Mouse (Mus musculus) midbrain, postnatal 0 days (tissue): ENCODE results near the gene Il11ra1. TPM values are rescaled to one million over a fixed set of nuclear protein-coding genes. Genes with fewer than 3 reads are reported as not detected.

ENCODE experiments used
- ATAC-seq: fragments of 200-750 bp; cut with Nextera tagmentation; 2 replicates; pipeline ENCODE4 v1.8.0; 2017; ENCODE audit warnings: moderate number of reproducible peaks, mild to moderate bottlenecking, moderate TSS enrichment, moderate library complexity; ENCODE audit not compliant: low FRiP score
- DNase-seq: peaks from one replicate; pipeline ENCODE4 v3.0.0-alpha.2; 2015; ENCODE audit warnings: low spot score
- H3K27ac ChIP-seq: fragments of 300-500 bp; sonication (generic); 2 replicates; pipeline ENCODE4 v1.5.1; 2014; ENCODE audit warnings: low read depth, mild to moderate bottlenecking, low read length, mixed read lengths
- H3K27me3 ChIP-seq: fragments of 300-500 bp; sonication (generic); 2 replicates; pipeline ENCODE4 v1.6.1; 2014; ENCODE audit warnings: low read length, control low read depth, mixed read lengths; ENCODE audit not compliant: insufficient read depth
- H3K36me3 ChIP-seq: fragments of 300-500 bp; sonication (generic); 2 replicates; pipeline ENCODE4 v1.6.1; 2014; ENCODE audit warnings: low read length, control low read depth, mixed read lengths; ENCODE audit not compliant: insufficient read depth
- H3K4me1 ChIP-seq: fragments of 300-500 bp; sonication (generic); 2 replicates; pipeline ENCODE4 v1.6.1; 2014; ENCODE audit warnings: mild to moderate bottlenecking, control low read depth, antibody characterized with exemption, low read length, mixed read lengths; ENCODE audit not compliant: insufficient read depth
- H3K4me2 ChIP-seq: fragments of 300-500 bp; sonication (generic); 2 replicates; pipeline ENCODE4 v1.6.1; 2014; ENCODE audit warnings: low read depth, mild to moderate bottlenecking, low read length, mixed read lengths; ENCODE audit not compliant: poor library complexity, severe bottlenecking
- H3K4me3 ChIP-seq: fragments of 300-500 bp; sonication (generic); 2 replicates; pipeline ENCODE4 v1.5.1; 2014; ENCODE audit warnings: low read depth, mild to moderate bottlenecking, low read length, moderate library complexity
- H3K9ac ChIP-seq: fragments of 300-500 bp; sonication (generic); replicated peaks from 2 replicates; pipeline ENCODE4 v1.6.1; 2014; ENCODE audit warnings: mild to moderate bottlenecking, low read length, moderate library complexity, mixed read lengths; ENCODE audit not compliant: poor library complexity, severe bottlenecking
- H3K9me3 ChIP-seq: fragments of 300-500 bp; sonication (generic); 2 replicates; pipeline ENCODE4 v1.6.1; 2016; ENCODE audit warnings: low read length, control low read depth
- CTCF ChIP-seq: IDR thresholded peaks from 2 replicates; pipeline ENCODE4 v1.5.1; 2016; ENCODE audit warnings: antibody characterized with exemption, mild to moderate bottlenecking
- WGBS: fragments of 180-500 bp; shearing (Covaris S2); extraction: QIAGEN DNeasy Blood & Tissue Kit; methylation state at CpG from one replicate; pipeline ENCODE4 v1.1.7; 2014; 5-methylcytosine and 5-hydroxymethylcytosine counted together
- polyA plus RNA-seq: library from polyadenylated mRNA; unstranded; fragments of >200 nt; fragmentation: Nextera tagmentation; extraction: Ambion mirVana; gene quantifications from 2 replicates; pipeline ENCODE4 v1.2.1, GENCODE M21; 2015
- total RNA-seq: library from RNA; depleted of rRNA; stranded (reverse); fragments of >200 nt; gene quantifications from 2 replicates; pipeline ENCODE4 v1.2.3, GENCODE M21; 2014

The Il11ra1 gene
- total and polyA plus RNA-seq, 2 experiments from 2014 or later = 26.5 to 28.8 TPM

DNA sequence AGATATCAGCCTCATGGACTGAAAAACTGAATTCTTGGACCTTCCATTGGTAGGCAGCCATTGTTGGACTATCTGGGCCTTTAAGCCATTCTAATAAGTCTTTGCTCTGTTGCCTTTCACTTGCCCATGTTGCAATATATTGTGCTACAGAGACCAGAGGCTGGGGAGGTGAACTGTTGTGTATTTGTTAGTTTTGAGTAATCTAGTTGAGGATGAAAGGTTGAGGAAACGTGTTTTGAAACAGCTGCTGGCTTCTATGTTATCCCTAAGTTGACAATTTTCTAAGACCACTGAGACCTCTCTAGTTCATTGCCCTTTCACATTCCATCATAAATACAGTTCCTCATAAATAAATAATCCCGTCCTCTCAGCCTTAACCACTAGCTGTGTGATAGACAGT is 44.3 kb downstream of the Il11ra1 start:
- DNase-seq (no peak), ATAC-seq (no peak)
- Histone ChIP-seq H3K9me3 (0 out of 2 replicates have a peak, but pooled peaks cover 5% of the 10 kb centered on the region), H3K27ac (no peak overlapping the region), H3K36me3 (no peaks in the 10 kb centered on the region), H3K4me3 (no peak overlapping the region), H3K27me3 (no peaks in the 10 kb centered on the region), H3K9ac (no peak overlapping the region), H3K4me2 (no peak overlapping the region), H3K4me1 (peaks cover 9% of the 10 kb centered on the region; the same call in 1 of the 2 replicates)
- no peak for TF ChIP-seq CTCF
- 77% methylated on average over 2 of the region's 2 CpGs for WGBS

- no peak overlapping the region for H3K4me3 ChIP-seq
- no peak overlapping the region for H3K27ac ChIP-seq
- ATAC-seq (no peak), DNase-seq (no peak)
- 0 out of 2 replicates have a peak, but pooled peaks cover 4% of the 10 kb centered on the region for H3K4me1 ChIP-seq
- H3K9me3 ChIP-seq = 0 out of 2 replicates have a peak, but pooled peaks cover 5% of the 10 kb centered on the region
- no peaks in the 10 kb centered on the region for H3K36me3 ChIP-seq
- H3K27me3 ChIP-seq = no peaks in the 10 kb centered on the region
- TF ChIP-seq CTCF = no peak
- no peak overlapping the region for H3K9ac ChIP-seq
- no peak overlapping the region for H3K4me2 ChIP-seq
- WGBS = 76% methylated on average over 1 of the region's 1 CpGs
These were observed 45.2 kb downstream of the Il11ra1 start for GRCm38 (mm10) chr4:41745021-41745420.

DNA sequence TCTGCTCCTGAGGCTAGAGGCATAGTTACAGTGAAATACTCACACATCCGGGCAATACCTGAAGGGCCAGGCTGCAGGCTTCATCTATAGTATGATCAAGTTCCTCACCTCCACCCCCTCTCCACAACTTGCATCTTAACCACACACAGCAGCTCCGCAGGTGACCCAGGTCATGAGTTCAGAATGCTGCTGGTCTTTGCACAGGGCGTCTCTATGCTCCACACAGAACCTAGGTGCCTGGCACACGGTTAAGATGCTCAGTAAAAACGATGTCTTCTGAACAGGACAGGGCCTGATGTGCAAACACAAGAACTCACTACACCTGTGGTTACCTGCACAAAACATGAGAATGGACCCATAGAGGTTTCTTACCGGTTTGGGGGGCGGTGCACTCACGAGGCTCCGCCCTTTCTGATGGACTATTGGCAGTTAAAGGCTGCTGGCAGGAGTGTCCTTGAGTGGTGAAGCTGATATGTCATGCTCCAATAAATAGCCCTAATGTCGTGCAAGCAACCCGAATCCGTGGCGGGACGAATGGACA is 55.1 kb downstream of the Il11ra1 start, which contains the start of gene Galt:
Galt (plus strand) TSS at position 432 of the 541 bp plus-strand sequence.
- Histone ChIP-seq H3K9me3 (no peaks in the 10 kb centered on the region), H3K9ac (peak within 1 kb of the TSS; percentile 76), H3K27me3 (no peaks in the 10 kb centered on the region), H3K27ac (peak within 1 kb of the TSS; percentile 83), H3K36me3 (0 out of 2 replicates have a peak, but pooled peaks cover 4% of the 10 kb centered on the region), H3K4me2 (peak within 1 kb of the TSS; percentile 88), H3K4me3 (peak within 1 kb of the TSS; percentile 77), H3K4me1 (no peaks in the 10 kb centered on the region; the same call in 1 of the 2 replicates)
- TF ChIP-seq CTCF = no peak
- ATAC-seq (peak; percentile 59), DNase-seq (no peak)
- 15% methylated on average over 14 of the region's 14 CpGs for WGBS

GRCm38 (mm10) chr4:41755338-41756305 is 55.8 kb downstream of the Il11ra1 start, which contains the start of gene Sigmar1:
Gene Sigmar1 (minus strand): TSS chr4:41756157.
- Histone ChIP-seq H3K27ac (peak within 1 kb of the TSS; percentile 83), H3K9ac (peak within 1 kb of the TSS; percentile 76), H3K4me3 (peak within 1 kb of the TSS; percentile 77), H3K27me3 (no peaks in the 10 kb centered on the region), H3K4me2 (peak within 1 kb of the TSS; percentile 88), H3K36me3 (0 out of 2 replicates have a peak, but pooled peaks cover 4% of the 10 kb centered on the region), H3K4me1 (no peaks in the 10 kb centered on the region; the same call in 1 of the 2 replicates), H3K9me3 (no peaks in the 10 kb centered on the region)
- WGBS = under 1% methylated on average over 57 of the region's 57 CpGs
- peak; percentile 93 for TF ChIP-seq CTCF
- peak; percentile 87 for DNase-seq
- peak; percentile 81 for ATAC-seq

DNA sequence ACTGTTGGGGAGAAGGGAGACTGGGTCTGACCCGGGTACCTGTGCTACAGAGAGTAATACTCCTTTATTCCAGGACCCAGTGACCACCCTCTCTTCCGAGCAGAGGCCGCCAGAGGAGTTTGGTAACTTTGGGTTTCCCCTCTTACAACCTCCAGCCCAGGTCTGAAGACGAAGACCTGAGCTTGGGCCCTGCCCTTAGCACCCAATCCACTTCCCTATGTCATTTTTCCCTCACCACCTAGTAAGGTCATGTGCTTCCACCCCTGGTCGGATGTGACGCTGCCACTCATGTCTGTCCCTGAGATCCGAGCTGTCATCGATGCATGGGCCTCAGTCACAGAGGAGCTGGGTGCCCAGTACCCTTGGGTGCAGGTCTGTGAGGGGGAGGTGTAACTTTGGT is 56.7 kb downstream of the Il11ra1 start:
- no peak for ATAC-seq
- Histone ChIP-seq H3K36me3 (0 out of 2 replicates have a peak, but pooled peaks cover 4% of the 10 kb centered on the region), H3K4me1 (no peaks in the 10 kb centered on the region; the same call in 1 of the 2 replicates), H3K4me3 (peak overlapping the region; percentile 77), H3K4me2 (peak overlapping the region; percentile 88), H3K9ac (peak overlapping the region; percentile 76; the same call in 1 of the 2 replicates), H3K27ac (no peak overlapping the region), H3K9me3 (no peaks in the 10 kb centered on the region), H3K27me3 (no peaks in the 10 kb centered on the region)
- DNase-seq = no peak
- 81% methylated on average over 8 of the region's 8 CpGs for WGBS
- no peak for TF ChIP-seq CTCF
